Mouse (Mus musculus) E14TG2a.4 (cell line): ENCODE results near the gene Ccdc141.

Source experiments
- H3K27me3 ChIP-seq: 2 replicates; pipeline ENCODE4 v1.6.1; 2014; ENCODE audit warnings: low read length, control low read depth; ENCODE audit not compliant: insufficient read depth
- H3K36me3 ChIP-seq: 2 replicates; pipeline ENCODE4 v1.6.1; 2014; ENCODE audit warnings: low read length, control low read depth; ENCODE audit not compliant: insufficient read depth
- H3K4me1 ChIP-seq: replicated peaks from 2 replicates; pipeline ENCODE4 v1.6.1; 2014; ENCODE audit warnings: low read depth, low read length, control low read depth
- H3K4me3 ChIP-seq: replicated peaks from 2 replicates; pipeline ENCODE4 v1.5.1; 2014; ENCODE audit warnings: mild to moderate bottlenecking, low read length
- H3K9me3 ChIP-seq: 2 replicates; pipeline ENCODE4 v1.6.1; 2014; ENCODE audit warnings: low read length, control low read depth
- CTCF ChIP-seq: conservative IDR thresholded peaks from 2 replicates; pipeline ENCODE4 v1.5.1; 2014; ENCODE audit warnings: low read length
- NANOG ChIP-seq: IDR thresholded peaks from 2 replicates; pipeline ENCODE4 v1.6.1; 2014; ENCODE audit warnings: borderline replicate concordance, low read length, mixed read lengths
- POU5F1 ChIP-seq: IDR thresholded peaks from 2 replicates; pipeline ENCODE4 v1.6.1; 2014; ENCODE audit warnings: low read length, borderline replicate concordance

Gene Ccdc141

GRCm38 (mm10) chr2:77143536-77143935, 26.9 kb downstream of the Ccdc141 start:
- Histone ChIP-seq H3K4me1 (peaks cover 26% of the 10 kb centered on the region), H3K9me3 (peaks cover 15% of the 10 kb centered on the region; the same call in 1 of the 2 replicates), H3K36me3 (no peaks in the 10 kb centered on the region; the same call in 1 of the 2 replicates), H3K4me3 (no peak overlapping the region), H3K27me3 (no peaks in the 10 kb centered on the region)
- TF ChIP-seq CTCF (no peak), NANOG (no peak), POU5F1 (no peak)

DNA sequence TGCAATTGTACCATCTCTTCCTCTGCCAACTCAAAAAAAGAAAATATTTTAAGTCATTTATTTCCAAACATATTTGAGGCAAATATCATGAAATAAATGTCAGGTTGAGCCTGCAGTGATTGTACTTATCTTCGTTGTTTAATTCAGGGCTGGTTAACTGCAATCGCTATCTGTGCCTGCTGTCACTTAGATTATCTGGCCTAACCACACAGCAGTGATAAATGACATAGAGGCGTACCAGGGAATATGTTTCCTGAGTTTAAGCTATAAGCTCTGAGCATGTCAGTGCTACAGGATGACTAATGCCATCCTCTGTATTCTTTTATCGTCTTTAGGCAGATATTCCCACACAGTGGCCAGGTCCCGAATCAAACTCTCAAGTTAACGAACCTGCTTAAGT, 31.6 kb downstream of the Ccdc141 start:
- Histone ChIP-seq H3K27me3 (no peaks in the 10 kb centered on the region), H3K4me1 (no peaks in the 10 kb centered on the region), H3K9me3 (no peaks in the 10 kb centered on the region), H3K36me3 (no peaks in the 10 kb centered on the region), H3K4me3 (no peak overlapping the region)
- TF ChIP-seq POU5F1 = no peak
- TF ChIP-seq NANOG = no peak
- no peak for TF ChIP-seq CTCF

DNA sequence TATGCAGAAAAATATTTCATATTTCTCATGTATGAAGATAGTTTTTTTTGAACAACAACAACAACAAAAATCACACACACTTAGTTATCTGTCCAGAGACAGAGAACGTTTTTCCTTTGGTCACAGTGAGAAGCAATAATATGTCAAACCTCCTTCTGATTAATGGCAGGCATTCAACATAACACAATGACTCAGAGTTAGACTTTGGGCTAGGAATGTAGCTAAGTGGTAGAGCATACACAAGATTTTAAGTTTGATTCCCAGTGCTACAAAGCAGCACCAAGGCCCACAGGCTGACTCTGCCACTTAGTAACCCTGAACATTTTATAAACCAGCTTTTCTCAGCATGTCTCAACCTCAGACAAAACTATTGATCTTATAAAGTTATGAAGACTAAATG, 35.5 kb downstream of the Ccdc141 start:
- no peaks in the 10 kb centered on the region for H3K9me3 ChIP-seq

GRCm38 (mm10) chr2:77133407-77133806, 37.0 kb downstream of the Ccdc141 start:
- no peaks in the 10 kb centered on the region for H3K4me1 ChIP-seq
- no peaks in the 10 kb centered on the region for H3K9me3 ChIP-seq
- H3K27me3 ChIP-seq = no peaks in the 10 kb centered on the region; the same call in 1 of the 2 replicates
- no peak overlapping the region for H3K4me3 ChIP-seq
- TF ChIP-seq POU5F1 = no peak
- TF ChIP-seq CTCF = no peak
- no peak for TF ChIP-seq NANOG
- no peaks in the 10 kb centered on the region for H3K36me3 ChIP-seq

More for the DNA sequence above, 35.5 kb downstream of the Ccdc141 start:
- Histone ChIP-seq H3K4me1 (no peaks in the 10 kb centered on the region), H3K27me3 (no peaks in the 10 kb centered on the region; the same call in 1 of the 2 replicates), H3K4me3 (no peak overlapping the region), H3K36me3 (no peaks in the 10 kb centered on the region)
- TF ChIP-seq NANOG (no peak), POU5F1 (no peak), CTCF (no peak)

GRCm38 (mm10) chr2:77126939-77127338, 43.5 kb downstream of the Ccdc141 start:
- no peaks in the 10 kb centered on the region for H3K27me3 ChIP-seq
- H3K4me1 ChIP-seq = no peaks in the 10 kb centered on the region
- H3K9me3 ChIP-seq = no peaks in the 10 kb centered on the region
- H3K4me3 ChIP-seq = no peak overlapping the region
- H3K36me3 ChIP-seq = no peaks in the 10 kb centered on the region
- TF ChIP-seq NANOG (no peak), CTCF (no peak), POU5F1 (no peak)

DNA sequence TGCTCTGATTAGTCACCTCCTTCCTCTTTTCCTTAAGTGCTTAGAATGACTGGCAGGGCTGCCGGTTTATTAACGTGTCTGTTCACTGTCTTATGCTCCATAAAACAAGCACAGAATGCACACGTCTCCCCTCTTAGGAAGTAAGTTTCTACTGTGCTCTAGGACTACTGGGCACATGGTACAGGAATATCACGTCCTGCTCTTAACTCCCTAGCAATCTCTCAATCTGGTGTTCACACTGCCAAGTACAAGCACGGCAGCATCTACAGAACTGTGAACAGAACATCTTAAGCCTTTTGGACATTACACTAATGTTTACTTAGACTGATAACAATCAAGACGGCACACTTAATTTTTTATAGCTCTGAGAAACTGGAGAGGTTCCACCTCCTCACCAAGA, 52.3 kb downstream of the Ccdc141 start:
- H3K4me1 ChIP-seq = peaks cover 35% of the 10 kb centered on the region
- H3K4me3 ChIP-seq = no peak overlapping the region
- H3K9me3 ChIP-seq = no peaks in the 10 kb centered on the region
- no peaks in the 10 kb centered on the region for H3K27me3 ChIP-seq
- H3K36me3 ChIP-seq = no peaks in the 10 kb centered on the region
- TF ChIP-seq NANOG = no peak
- no peak for TF ChIP-seq POU5F1
- TF ChIP-seq CTCF = no peak

DNA sequence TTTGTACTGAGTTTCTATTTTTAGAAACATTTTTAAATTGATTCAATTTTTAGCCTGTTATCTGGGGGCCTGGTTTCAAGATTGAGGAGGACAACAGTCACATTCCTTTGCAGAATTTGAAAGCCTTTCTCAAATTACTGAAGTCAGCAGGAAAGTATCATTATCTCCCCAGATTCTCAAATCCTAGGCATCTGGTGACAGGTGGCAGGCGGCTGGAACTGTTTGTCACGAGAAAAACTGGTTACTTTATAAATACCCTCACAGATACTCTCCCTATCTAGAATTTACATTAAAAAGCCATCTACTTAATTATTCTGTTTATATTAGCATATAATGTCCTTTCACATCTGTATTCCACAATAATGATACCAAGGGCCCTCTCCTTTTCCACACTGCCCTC, 56.1 kb downstream of the Ccdc141 start:
- TF ChIP-seq NANOG (no peak), CTCF (no peak), POU5F1 (no peak)

DNA sequence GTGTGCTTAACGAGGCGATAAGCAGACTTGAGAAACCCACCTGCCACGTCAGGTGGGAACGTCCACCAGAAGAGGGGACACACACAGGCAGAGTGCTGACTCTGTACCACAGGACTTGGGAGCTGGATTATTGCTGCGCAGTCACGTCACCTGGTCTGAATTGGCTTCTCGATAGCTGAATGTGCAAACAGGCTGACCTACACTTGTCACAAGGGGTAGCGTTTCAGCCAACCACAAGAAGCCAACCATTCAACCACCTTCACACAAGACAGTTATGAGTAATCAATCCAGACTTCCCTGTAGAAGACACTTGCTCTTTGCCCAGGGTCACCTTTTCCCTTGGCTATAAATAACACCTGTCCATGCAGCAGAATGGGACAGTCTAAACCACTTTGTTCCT, 56.6 kb downstream of the Ccdc141 start:
- Histone ChIP-seq H3K4me3 (no peak overlapping the region), H3K36me3 (no peaks in the 10 kb centered on the region), H3K4me1 (peaks cover 42% of the 10 kb centered on the region), H3K27me3 (no peaks in the 10 kb centered on the region), H3K9me3 (no peaks in the 10 kb centered on the region)
- no peak for TF ChIP-seq CTCF
- TF ChIP-seq NANOG = no peak
- no peak for TF ChIP-seq POU5F1

More for the DNA sequence above, 56.1 kb downstream of the Ccdc141 start:
- H3K4me1 ChIP-seq = peaks cover 42% of the 10 kb centered on the region
- no peaks in the 10 kb centered on the region for H3K9me3 ChIP-seq
- no peaks in the 10 kb centered on the region for H3K27me3 ChIP-seq
- no peaks in the 10 kb centered on the region for H3K36me3 ChIP-seq
- H3K4me3 ChIP-seq = no peak overlapping the region

GRCm38 (mm10) chr2:77113026-77113425, 57.4 kb downstream of the Ccdc141 start:
- Histone ChIP-seq H3K4me1 (peaks cover 46% of the 10 kb centered on the region), H3K9me3 (no peaks in the 10 kb centered on the region), H3K27me3 (no peaks in the 10 kb centered on the region), H3K4me3 (no peak overlapping the region), H3K36me3 (no peaks in the 10 kb centered on the region)
- TF ChIP-seq POU5F1 (no peak), CTCF (no peak), NANOG (no peak)
